Mouse (Mus musculus) liver, embryonic 12.5 days (tissue): ENCODE measurements at regions not wholly inside any gene's neighbourhood (a gene's known extent, or its start where the extent isn't known, plus 50 kb on each side); places are given as distances from the start of the nearest gene placed in this dataset.

Experiments used
- ATAC-seq: fragments of 200-750 bp; cut with Nextera tagmentation; 2 replicates; pipeline ENCODE4 v1.8.0; 2017; ENCODE audit warnings: moderate number of reproducible peaks, mild to moderate bottlenecking, moderate library complexity
- H3K27ac ChIP-seq: fragments of 300-500 bp; sonication (generic); 2 replicates; pipeline ENCODE4 v1.5.1; 2016; ENCODE audit warnings: mild to moderate bottlenecking
- H3K27me3 ChIP-seq: fragments of 300-500 bp; sonication (generic); replicated peaks from 2 replicates; pipeline ENCODE4 v1.6.1; 2016; ENCODE audit warnings: mild to moderate bottlenecking, moderate library complexity
- H3K36me3 ChIP-seq: fragments of 300-500 bp; sonication (generic); 2 replicates; pipeline ENCODE4 v1.6.1; 2016; ENCODE audit warnings: mild to moderate bottlenecking, moderate library complexity
- H3K4me1 ChIP-seq: fragments of 300-500 bp; sonication (generic); 2 replicates; pipeline ENCODE4 v1.6.1; 2016
- H3K4me2 ChIP-seq: fragments of 300-500 bp; sonication (generic); 2 replicates; pipeline ENCODE4 v1.6.1; 2016; ENCODE audit warnings: mild to moderate bottlenecking, moderate library complexity
- H3K4me3 ChIP-seq: fragments of 300-500 bp; sonication (generic); 2 replicates; pipeline ENCODE4 v1.5.1; 2016; ENCODE audit warnings: mild to moderate bottlenecking, moderate library complexity
- H3K9ac ChIP-seq: fragments of 300-500 bp; sonication (generic); 2 replicates; pipeline ENCODE4 v1.6.1; 2016; ENCODE audit warnings: mild to moderate bottlenecking, moderate library complexity
- H3K9me3 ChIP-seq: fragments of 300-500 bp; sonication (generic); replicated peaks from 2 replicates; pipeline ENCODE4 v1.6.1; 2016; ENCODE audit warnings: mild to moderate bottlenecking, moderate library complexity
- WGBS: fragments of 180-500 bp; shearing (Covaris S2); methylation state at CpG from one replicate; pipeline ENCODE4 v1.1.7; 2016; ENCODE audit not compliant: insufficient replicate concordance; 5-methylcytosine and 5-hydroxymethylcytosine counted together

DNA sequence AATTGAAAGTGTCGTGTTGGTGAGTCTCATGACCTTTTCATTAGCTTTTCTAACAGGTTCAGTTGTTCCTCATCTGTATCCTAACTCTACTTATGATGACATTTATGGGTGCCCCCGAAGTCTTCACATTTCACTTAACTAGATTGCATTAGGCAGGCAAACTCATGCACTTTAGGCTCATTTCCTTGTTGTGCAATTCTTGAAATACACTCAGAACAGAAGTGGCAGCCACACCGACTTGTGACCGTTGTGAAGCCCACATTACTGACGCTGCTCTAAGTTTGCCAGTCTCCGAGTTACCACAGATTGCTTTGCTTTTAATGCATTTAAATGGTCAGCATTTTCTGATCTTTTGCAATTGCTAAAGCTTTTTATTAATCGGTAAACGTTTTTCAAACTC, 414.8 kb downstream of the Trim52 start:
- ATAC-seq = no peak
- no peaks in the 10 kb centered on the region for H3K9me3 ChIP-seq
- no peak overlapping the region for H3K27ac ChIP-seq
- no peaks in the 10 kb centered on the region for H3K36me3 ChIP-seq
- H3K9ac ChIP-seq = no peak overlapping the region
- no peaks in the 10 kb centered on the region for H3K4me1 ChIP-seq
- WGBS = 65% methylated on average over 8 of the region's 8 CpGs
- no peak overlapping the region for H3K4me3 ChIP-seq
- no peaks in the 10 kb centered on the region for H3K27me3 ChIP-seq
- no peak overlapping the region for H3K4me2 ChIP-seq

DNA sequence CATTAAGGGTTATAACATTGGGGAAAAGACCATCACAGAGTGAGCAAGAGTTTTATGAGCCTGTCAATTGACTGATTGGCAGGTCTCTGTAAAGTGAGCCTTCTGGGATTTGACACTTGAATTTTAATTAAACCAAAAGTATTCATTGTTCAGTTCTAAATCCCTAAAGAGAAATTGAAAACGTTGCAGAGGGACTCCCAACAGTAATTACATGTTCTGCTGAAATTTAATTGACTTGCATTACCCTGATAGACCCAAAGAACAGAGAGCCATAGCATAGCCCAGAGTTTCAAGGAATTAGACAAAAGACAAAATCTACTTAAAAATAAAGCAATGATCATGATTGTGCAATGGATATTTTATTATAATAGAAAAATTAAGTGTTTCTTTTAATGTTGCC, 444.2 kb downstream of the Trim52 start:
- no peak for ATAC-seq
- WGBS = 20% methylated on average over 1 of the region's 1 CpGs
- no peak overlapping the region for H3K4me2 ChIP-seq

DNA sequence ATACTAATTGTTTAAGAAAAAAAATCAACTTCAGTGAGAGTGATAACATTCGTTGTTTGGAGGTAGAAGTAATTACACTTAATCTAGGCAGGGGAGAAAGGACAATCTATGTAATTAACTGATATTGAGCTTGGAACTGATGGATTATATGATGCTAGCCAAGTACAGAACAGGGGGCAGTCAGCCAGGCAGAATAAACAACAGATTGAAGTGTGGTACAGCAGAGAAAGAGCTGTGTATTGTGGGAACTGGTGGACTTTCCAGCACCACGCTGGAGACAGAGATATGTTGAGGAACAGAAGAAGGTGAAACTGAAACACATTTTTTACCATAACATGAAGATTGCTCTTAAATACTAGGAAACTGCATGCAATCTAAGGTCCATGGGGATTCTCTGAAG, 473.3 kb downstream of the Trim52 start:
- Histone ChIP-seq H3K27me3 (no peaks in the 10 kb centered on the region), H3K4me2 (no peak overlapping the region), H3K4me1 (no peaks in the 10 kb centered on the region), H3K4me3 (no peak overlapping the region), H3K9ac (no peak overlapping the region), H3K36me3 (no peaks in the 10 kb centered on the region), H3K9me3 (no peaks in the 10 kb centered on the region), H3K27ac (no peak overlapping the region)
- no peak for ATAC-seq
- WGBS = 52% methylated on average over 2 of the region's 2 CpGs

More for the DNA sequence above, 444.2 kb downstream of the Trim52 start:
- Histone ChIP-seq H3K4me1 (no peaks in the 10 kb centered on the region), H3K9me3 (no peaks in the 10 kb centered on the region), H3K4me3 (no peak overlapping the region), H3K9ac (no peak overlapping the region), H3K27ac (no peak overlapping the region), H3K36me3 (no peaks in the 10 kb centered on the region), H3K27me3 (no peaks in the 10 kb centered on the region)

DNA sequence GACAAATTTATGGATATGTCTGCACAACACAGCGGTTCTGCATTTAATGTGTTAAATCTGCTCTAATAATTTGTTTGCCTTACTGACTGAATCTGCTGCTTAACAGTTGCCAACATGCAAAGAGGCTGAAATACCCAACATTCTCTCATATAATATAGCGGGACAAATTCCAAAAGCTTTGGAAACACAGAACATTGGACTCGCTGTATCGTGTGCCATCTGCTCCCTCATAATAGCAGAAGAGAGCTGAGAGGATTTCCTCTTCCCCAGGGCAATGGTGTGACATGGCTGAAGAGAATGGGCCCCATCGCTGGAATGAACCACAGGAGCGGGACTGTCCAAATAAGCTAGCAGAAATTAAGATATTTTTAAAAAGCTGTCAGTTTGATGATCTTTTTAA, 475.9 kb downstream of the Trim52 start:
- H3K27ac ChIP-seq = no peak overlapping the region
- H3K36me3 ChIP-seq = no peaks in the 10 kb centered on the region
- 71% methylated on average over 6 of the region's 6 CpGs for WGBS
- no peaks in the 10 kb centered on the region for H3K4me1 ChIP-seq
- no peaks in the 10 kb centered on the region for H3K27me3 ChIP-seq
- no peak overlapping the region for H3K4me3 ChIP-seq
- no peak for ATAC-seq
- H3K4me2 ChIP-seq = no peak overlapping the region
- H3K9ac ChIP-seq = no peak overlapping the region
- H3K9me3 ChIP-seq = no peaks in the 10 kb centered on the region

DNA sequence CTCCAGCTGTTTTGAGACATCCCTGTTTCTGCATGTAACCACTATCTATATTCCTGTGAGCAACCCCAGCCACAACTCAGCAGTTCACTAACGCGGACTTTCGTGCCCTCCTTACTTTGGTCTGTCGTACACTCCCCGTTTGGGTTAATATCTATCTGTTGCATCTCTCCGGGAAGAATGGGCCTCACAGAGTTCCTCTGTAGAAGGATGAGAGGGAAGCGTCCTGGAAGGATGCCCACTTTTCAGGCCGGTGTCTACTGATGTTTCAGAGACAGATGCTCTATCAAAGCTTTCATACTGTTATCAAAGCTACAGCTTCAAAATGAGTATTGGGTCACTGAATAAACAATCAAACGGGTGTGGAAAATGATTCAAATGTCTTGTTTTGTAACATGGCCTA, 487.4 kb downstream of the Trim52 start:
- Histone ChIP-seq H3K36me3 (no peaks in the 10 kb centered on the region), H3K9ac (no peak overlapping the region)

DNA sequence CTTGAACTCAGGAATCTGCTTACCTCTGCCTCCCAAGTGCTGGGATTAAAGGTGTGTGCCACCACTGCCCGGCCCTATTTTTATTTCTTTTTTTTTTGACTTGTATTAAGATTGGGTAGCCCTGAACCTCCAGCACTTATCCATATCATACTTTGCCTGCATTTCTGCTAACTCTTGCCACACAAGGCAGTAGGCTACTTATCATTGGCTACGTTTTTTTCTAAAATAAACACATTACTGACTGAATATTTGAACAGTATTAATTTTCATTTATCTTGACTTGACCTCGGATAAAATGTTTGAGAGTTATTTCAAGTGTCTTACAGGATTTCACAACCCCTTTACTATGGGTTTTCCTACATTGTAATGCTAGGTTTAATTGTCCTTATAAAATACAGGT, 488.0 kb downstream of the Trim52 start:
- Histone ChIP-seq H3K4me1 (no peaks in the 10 kb centered on the region), H3K27me3 (no peaks in the 10 kb centered on the region), H3K27ac (no peak overlapping the region), H3K4me2 (no peak overlapping the region), H3K9me3 (no peaks in the 10 kb centered on the region), H3K36me3 (no peaks in the 10 kb centered on the region), H3K4me3 (no peak overlapping the region), H3K9ac (no peak overlapping the region)
- ATAC-seq = no peak
- WGBS = 47% methylated on average over 3 of the region's 3 CpGs

More for the DNA sequence above, 487.4 kb downstream of the Trim52 start:
- Histone ChIP-seq H3K27ac (no peak overlapping the region), H3K27me3 (no peaks in the 10 kb centered on the region), H3K4me1 (no peaks in the 10 kb centered on the region), H3K4me2 (no peak overlapping the region), H3K9me3 (no peaks in the 10 kb centered on the region), H3K4me3 (no peak overlapping the region)
- WGBS = 78% methylated on average over 9 of the region's 9 CpGs
- ATAC-seq = no peak

DNA sequence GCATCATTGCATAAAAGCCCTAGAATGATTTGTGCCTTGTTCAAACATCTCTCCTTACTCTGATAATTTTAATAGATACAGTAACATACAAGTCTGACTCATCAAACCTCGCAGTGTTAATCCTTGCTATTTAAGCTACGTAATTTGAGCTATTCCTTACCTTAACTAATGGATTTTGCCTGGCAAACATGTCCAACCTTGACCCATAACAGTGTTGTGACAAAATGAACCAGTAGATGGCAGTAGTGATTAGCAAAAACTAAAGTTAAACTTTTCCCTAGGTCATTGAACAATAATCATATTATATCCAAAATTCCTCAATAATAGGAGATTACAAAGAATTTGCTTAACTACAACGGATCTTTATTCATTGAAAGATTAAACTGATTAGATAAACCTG, 501.0 kb downstream of the Trim52 start:
- 11% methylated on average over 3 of the region's 3 CpGs for WGBS
- H3K9ac ChIP-seq = no peak overlapping the region
- H3K36me3 ChIP-seq = no peaks in the 10 kb centered on the region
- H3K9me3 ChIP-seq = no peaks in the 10 kb centered on the region
- no peaks in the 10 kb centered on the region for H3K4me1 ChIP-seq
- H3K4me2 ChIP-seq = no peak overlapping the region
- no peak for ATAC-seq
- no peak overlapping the region for H3K4me3 ChIP-seq
- H3K27me3 ChIP-seq = no peaks in the 10 kb centered on the region
- H3K27ac ChIP-seq = no peak overlapping the region

DNA sequence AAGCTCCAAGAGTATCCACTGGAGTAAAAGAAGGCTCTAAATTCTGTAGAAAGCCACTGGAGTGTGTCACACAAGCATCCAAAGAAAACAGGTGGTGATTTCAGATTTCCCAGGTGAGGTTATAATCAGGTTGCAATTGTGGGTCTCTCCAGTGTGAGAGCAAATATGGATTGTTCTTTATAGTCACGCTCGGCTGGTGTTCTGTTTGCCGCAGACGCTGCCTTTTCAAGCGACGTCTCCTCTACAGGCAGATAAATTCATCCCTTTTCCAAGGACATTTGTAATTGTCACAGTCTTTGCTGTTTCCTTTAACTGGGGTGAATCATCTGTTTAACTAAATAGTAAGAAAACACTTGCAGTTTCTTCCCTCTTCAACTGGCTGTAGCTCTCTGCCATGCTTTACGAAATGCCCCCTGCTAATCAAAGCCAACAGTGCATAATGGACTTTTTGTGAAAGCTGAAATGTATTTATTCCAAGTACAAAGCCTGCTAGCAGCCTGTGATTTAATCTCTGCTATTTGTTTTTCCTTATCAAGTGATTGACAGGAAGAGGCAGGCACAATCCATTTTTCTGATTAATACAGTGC, 502.4 kb downstream of the Trim52 start:
- no peak overlapping the region for H3K9ac ChIP-seq
- no peaks in the 10 kb centered on the region for H3K27me3 ChIP-seq
- 65% methylated on average over 7 of the region's 7 CpGs for WGBS
- H3K27ac ChIP-seq = no peak overlapping the region
- H3K4me1 ChIP-seq = no peaks in the 10 kb centered on the region
- no peak overlapping the region for H3K4me2 ChIP-seq
- no peak for ATAC-seq
- H3K36me3 ChIP-seq = no peaks in the 10 kb centered on the region
- no peak overlapping the region for H3K4me3 ChIP-seq
- H3K9me3 ChIP-seq = no peaks in the 10 kb centered on the region
